Mouse (Mus musculus) stomach, embryonic 16.5 days (tissue): ENCODE results near the gene Pum1. TPM values are rescaled to one million over a fixed set of nuclear protein-coding genes. Genes with fewer than 3 reads are reported as not detected.
"Not testable (repeated sequence)": the region's sequence is repeated elsewhere in the genome, so short reads cannot be mapped to it uniquely, and the experiment has no call there.

Experiments
- ATAC-seq: fragments of 200-750 bp; cut with Nextera tagmentation; 2 replicates; pipeline ENCODE4 v1.8.0; 2017; ENCODE audit warnings: moderate number of reproducible peaks, moderate TSS enrichment; ENCODE audit not compliant: insufficient read depth, low FRiP score
- H3K27ac ChIP-seq: fragments of 300-500 bp; sonication (generic); 2 replicates; pipeline ENCODE4 v1.5.1; 2014; ENCODE audit warnings: low read length
- H3K27me3 ChIP-seq: fragments of 300-500 bp; sonication (generic); 2 replicates; pipeline ENCODE4 v1.6.1; 2014; ENCODE audit warnings: low read length, control low read depth, mixed read lengths; ENCODE audit not compliant: control insufficient read depth, insufficient read depth
- H3K36me3 ChIP-seq: fragments of 300-500 bp; sonication (generic); 2 replicates; pipeline ENCODE4 v1.6.1; 2014; ENCODE audit warnings: low read length; ENCODE audit not compliant: control insufficient read depth, insufficient read depth
- H3K4me1 ChIP-seq: fragments of 300-500 bp; sonication (generic); 2 replicates; pipeline ENCODE4 v1.6.1; 2014; ENCODE audit warnings: low read length, control low read depth, mixed read lengths; ENCODE audit not compliant: control insufficient read depth, insufficient read depth
- H3K4me2 ChIP-seq: fragments of 300-500 bp; sonication (generic); 2 replicates; pipeline ENCODE4 v1.6.1; 2014; ENCODE audit warnings: low read depth, low read length, mixed read lengths
- H3K4me3 ChIP-seq: fragments of 300-500 bp; sonication (generic); replicated peaks from 2 replicates; pipeline ENCODE4 v1.5.1; 2014; ENCODE audit warnings: mild to moderate bottlenecking, low read length
- H3K9ac ChIP-seq: fragments of 300-500 bp; sonication (generic); 2 replicates; pipeline ENCODE4 v1.6.1; 2014; ENCODE audit warnings: low read length
- H3K9me3 ChIP-seq: fragments of 300-500 bp; sonication (generic); replicated peaks from 2 replicates; pipeline ENCODE4 v1.6.1; 2016; ENCODE audit warnings: low read length, control low read depth; ENCODE audit not compliant: control insufficient read depth
- WGBS: fragments of 180-500 bp; shearing (Covaris S2); extraction: QIAGEN DNeasy Blood & Tissue Kit; methylation state at CpG from one replicate; pipeline ENCODE4 v1.1.7; 2014; 5-methylcytosine and 5-hydroxymethylcytosine counted together
- polyA plus RNA-seq: library from polyadenylated mRNA; unstranded; fragments of >200 nt; fragmentation: Nextera tagmentation; extraction: Ambion mirVana; gene quantifications from 2 replicates; pipeline ENCODE4 v1.2.1, GENCODE M21; 2015

Gene Pum1
- polyA plus RNA-seq, 1 experiment from 2014 or later, result 73.3 TPM

DNA sequence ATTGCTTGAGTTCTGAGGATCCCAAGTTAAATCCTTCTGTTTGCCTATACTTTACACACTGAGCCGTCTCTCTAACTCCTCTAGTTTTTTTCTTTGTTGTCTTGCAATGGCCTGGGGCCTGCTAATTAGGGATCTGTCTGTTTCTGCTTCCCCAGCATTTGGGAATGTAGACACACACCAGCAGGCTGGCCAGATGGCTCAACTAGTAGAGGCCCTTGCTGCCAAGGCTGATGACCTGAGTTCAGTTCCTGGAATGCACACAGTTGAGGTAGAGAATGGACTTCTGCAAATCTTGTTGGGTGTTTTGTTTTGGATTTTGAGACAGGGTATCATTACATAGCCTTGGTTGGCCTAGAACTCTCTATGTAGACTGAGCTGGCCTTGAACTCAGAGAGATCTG lies 17.7 kb upstream of the Pum1 start:
- ATAC-seq, result no peak
- Histone ChIP-seq H3K4me3 (no peak overlapping the region), H3K4me2 (no peak overlapping the region), H3K36me3 (no peaks in the 10 kb centered on the region), H3K9ac (no peak overlapping the region), H3K27ac (no peak overlapping the region), H3K4me1 (no peaks in the 10 kb centered on the region), H3K9me3 (no peaks in the 10 kb centered on the region), H3K27me3 (no peaks in the 10 kb centered on the region)
- 71% methylated on average over 1 of the region's 1 CpGs for WGBS

DNA sequence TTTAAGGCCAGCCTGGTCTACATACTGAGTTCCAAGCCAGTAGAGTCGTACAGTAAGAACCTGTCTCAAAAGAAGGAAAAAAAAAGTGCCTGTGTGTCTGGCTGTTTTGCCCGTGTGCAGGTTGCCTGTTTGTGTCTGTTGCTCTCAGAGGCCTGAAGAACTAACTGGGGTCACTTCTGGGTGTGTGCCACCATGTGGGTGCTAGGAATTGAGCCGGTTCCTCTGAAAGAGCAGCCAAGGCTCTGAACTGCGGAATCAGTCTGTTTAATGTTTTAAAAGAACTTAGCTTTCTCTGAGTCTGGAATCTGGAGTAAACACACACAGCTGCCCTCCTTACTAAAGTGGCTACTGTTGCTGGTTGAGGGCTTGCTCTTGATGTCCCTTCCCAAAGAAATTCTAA lies 11.8 kb upstream of the Pum1 start:
- H3K9ac ChIP-seq, result no peak overlapping the region
- no peak for ATAC-seq
- 55% methylated on average over 4 of the region's 4 CpGs for WGBS

DNA sequence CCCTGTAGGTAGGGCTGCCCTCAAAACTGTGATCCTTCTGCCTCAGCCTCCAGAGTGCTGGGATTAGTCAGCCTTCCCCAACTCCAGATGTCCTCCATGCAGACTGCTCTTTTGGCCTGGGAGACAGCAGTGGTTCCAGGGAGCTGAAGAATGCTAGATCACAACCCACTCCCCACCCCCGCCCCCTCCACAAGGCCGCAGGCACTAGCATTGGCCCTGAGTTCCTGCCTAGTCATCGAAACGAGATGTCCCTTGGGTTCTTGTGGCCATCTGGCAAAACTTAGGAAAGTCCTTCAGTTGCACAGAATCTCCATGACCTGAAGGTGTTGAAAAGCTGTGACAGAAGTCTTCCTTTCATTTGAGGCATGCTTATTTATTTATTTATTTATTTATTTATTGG lies 10.6 kb upstream of the Pum1 start:
- H3K9ac ChIP-seq, result no peak overlapping the region
- WGBS, result 68% methylated on average over 4 of the region's 4 CpGs
- H3K9me3 ChIP-seq, result no peaks in the 10 kb centered on the region
- no peak overlapping the region for H3K4me3 ChIP-seq
- no peak overlapping the region for H3K27ac ChIP-seq
- no peaks in the 10 kb centered on the region for H3K27me3 ChIP-seq
- no peaks in the 10 kb centered on the region for H3K36me3 ChIP-seq
- H3K4me2 ChIP-seq, result no peak overlapping the region
- no peaks in the 10 kb centered on the region for H3K4me1 ChIP-seq
- ATAC-seq, result no peak

More for the DNA sequence above, 11.8 kb upstream of the Pum1 start:
- H3K4me1 ChIP-seq, result no peaks in the 10 kb centered on the region
- H3K36me3 ChIP-seq, result no peaks in the 10 kb centered on the region
- no peaks in the 10 kb centered on the region for H3K9me3 ChIP-seq
- H3K27ac ChIP-seq, result no peak overlapping the region
- no peak overlapping the region for H3K4me3 ChIP-seq
- H3K4me2 ChIP-seq, result no peak overlapping the region
- no peaks in the 10 kb centered on the region for H3K27me3 ChIP-seq

DNA sequence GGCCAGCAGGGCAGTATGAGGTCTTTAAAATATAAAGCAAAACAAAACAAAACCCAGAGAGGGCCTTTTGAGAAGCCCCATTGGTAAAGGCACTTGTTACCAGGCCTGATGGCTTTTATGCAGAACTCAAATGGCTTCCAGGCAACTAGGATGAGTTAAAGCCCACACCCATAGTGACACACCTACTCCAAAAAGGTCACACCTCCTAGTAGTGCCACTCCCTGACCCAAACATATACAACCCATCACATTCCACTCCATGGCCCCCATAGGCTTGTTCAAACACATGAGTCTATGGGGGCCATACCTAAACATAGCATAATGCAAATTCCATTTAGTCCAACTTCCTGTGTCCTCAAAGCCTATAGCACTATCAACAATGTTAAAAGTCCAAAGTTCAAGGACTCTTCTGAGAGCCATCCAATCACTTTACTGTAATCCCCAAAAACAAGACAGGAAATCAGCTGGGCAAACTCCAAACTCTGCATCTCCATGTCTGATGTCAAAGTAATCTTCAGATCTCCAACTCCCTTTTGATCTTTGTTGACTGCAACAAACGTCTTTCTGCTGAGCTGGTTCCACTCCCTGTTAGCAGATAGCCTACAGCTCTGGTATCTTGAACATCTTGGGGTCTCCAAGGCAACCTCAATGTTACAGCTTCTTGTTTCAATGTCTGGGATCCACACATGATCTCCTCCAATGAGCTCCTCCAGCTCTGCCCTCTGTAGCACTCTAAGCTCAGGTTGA lies 5.1 kb upstream of the Pum1 start:
- H3K9ac ChIP-seq, result no peak overlapping the region
- H3K4me3 ChIP-seq, result no peak overlapping the region
- H3K36me3 ChIP-seq, result no peaks in the 10 kb centered on the region
- no peak overlapping the region for H3K27ac ChIP-seq
- H3K9me3 ChIP-seq, result no peaks in the 10 kb centered on the region
- no peaks in the 10 kb centered on the region for H3K27me3 ChIP-seq
- WGBS, result 15% methylated on average over 1 of the region's 1 CpGs
- ATAC-seq, result no peak
- no peaks in the 10 kb centered on the region for H3K4me1 ChIP-seq
- H3K4me2 ChIP-seq, result no peak overlapping the region

DNA sequence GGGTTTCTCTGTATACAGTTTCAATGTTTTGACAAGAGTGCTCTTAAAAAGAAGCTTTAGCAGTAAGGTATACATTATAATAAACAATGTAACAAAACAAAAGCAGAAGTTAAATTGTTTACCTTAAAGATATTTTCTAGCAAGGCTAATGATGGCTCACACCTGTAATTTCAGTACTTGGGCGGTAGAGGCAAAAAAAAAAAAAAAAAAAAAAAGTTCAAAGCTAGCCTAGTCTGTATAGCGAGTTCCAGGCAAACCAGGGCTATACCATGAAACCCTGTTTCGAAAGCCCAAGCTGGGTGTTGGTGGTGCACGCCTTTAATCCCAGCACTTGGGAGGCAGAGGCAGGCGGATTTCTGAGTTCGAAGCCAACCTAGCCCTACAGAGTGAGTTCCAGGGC lies 3.7 kb upstream of the Pum1 start:
- Histone ChIP-seq H3K27ac (no peak overlapping the region), H3K4me3 (no peak overlapping the region), H3K4me1 (no peaks in the 10 kb centered on the region), H3K36me3 (no peaks in the 10 kb centered on the region), H3K9ac (no peak overlapping the region), H3K4me2 (no peak overlapping the region), H3K9me3 (no peaks in the 10 kb centered on the region), H3K27me3 (no peaks in the 10 kb centered on the region)
- 80% methylated on average over 6 of the region's 6 CpGs for WGBS
- ATAC-seq, result no peak

DNA sequence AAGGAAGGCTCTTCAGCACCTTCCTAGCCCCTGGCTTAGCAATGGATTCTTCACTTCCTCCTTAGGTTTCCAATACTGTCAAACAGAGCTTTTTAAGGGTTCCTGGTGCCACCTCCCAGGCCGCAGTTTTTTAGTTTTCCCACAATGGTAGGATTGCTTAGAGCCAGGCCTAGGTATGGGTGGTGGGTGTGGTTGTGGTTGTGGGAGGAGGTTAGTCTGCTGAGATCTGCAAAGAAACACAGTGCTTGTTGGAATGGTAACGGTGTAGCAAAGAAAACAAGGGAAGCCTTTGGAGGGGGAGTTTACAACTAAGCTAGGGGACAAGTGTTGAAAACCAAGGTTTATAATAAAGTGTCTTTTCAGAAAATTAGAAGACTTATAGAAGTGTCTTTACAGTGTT lies 3.0 kb upstream of the Pum1 start:
- Histone ChIP-seq H3K36me3 (no peaks in the 10 kb centered on the region), H3K4me1 (0 out of 2 replicates have a peak, but pooled peaks cover under 1% of the 10 kb centered on the region), H3K27ac (no peak overlapping the region), H3K27me3 (no peaks in the 10 kb centered on the region), H3K9ac (no peak overlapping the region), H3K9me3 (no peaks in the 10 kb centered on the region), H3K4me3 (no peak overlapping the region), H3K4me2 (no peak overlapping the region)
- no peak for ATAC-seq
- WGBS, result 71% methylated on average over 2 of the region's 2 CpGs

DNA sequence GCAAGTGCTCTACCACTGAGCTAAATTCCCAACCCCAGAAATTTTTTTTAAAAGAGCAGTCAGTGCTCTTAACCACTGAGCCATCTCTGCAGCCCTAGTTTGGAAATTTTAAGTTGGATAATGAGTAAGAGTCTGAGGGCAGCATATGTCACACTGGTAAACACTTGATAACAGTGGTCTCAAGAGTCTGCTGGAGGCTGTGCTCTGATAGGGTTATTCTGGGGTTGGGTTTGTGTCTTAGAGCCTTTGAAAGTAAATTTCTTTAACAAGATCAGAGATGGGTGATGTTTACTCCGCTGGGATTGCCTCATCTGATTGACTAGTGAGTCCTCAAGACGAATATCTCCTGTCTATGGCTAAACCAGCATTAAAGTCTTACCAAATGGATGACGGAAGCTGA lies 2.0 kb upstream of the Pum1 start:
- ATAC-seq, result no peak
- H3K4me3 ChIP-seq, result no peak overlapping the region
- no peaks in the 10 kb centered on the region for H3K36me3 ChIP-seq
- peaks cover 9% of the 10 kb centered on the region for H3K4me1 ChIP-seq
- no peak overlapping the region for H3K27ac ChIP-seq
- no peak overlapping the region for H3K4me2 ChIP-seq
- H3K9me3 ChIP-seq, result no peaks in the 10 kb centered on the region
- 91% methylated on average over 3 of the region's 3 CpGs for WGBS
- no peaks in the 10 kb centered on the region for H3K27me3 ChIP-seq
- H3K9ac ChIP-seq, result no peak overlapping the region

DNA sequence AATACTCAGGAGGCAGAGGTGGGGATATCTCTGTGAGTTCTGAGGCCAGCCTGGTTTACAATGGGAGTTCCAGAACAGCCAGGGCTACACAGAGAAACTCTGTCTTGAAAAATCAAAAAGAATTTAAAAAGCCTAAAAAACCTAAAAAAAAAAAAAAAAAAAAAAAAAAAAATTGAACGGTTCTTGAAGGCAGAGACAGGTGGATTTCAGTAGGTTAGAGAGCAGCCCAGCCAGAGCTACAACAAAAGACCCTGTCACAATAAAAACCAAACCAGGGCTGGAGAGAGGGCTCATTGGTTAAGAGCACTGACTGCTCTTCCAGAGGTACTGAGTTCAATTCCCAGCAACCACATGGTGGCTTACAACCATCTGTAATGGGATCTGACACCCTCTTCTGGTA lies 816 bp upstream of the Pum1 start:
- not testable (repeated sequence) for H3K4me3 ChIP-seq, H3K27me3 ChIP-seq, H3K27ac ChIP-seq

DNA sequence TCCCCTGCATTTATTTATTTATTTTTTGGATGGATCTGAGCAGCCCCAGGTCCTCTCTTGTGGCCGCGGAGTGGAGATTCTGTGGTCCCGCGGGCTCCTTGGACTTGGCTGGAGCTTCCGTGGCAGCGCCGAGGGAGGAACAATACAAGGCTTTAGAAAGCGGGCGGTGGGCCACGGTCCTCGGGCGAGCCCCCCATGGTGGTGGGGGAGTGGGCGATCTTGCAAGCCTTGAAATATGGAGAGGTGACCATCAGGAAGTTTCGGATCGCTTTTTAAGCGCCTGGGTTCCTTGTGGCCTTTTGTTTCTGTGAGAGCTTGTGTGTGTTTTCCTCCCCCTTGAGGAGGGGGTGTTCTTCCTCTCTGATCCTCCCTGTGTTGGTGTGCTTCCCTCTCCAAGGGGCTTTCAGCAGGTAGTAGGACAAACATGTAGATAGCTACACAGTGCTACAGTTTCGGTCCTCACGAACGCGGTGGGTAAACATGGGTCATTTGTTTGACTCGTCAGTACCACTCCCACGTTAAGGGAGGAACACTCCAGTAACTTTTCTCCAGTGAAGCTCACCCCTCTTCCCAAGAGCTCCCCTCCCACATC lies 785 bp downstream of the Pum1 start:
- Histone ChIP-seq H3K4me2 (peak overlapping the region; percentile 77), H3K4me3 (peak overlapping the region; percentile 86), H3K9me3 (no peaks in the 10 kb centered on the region), H3K27me3 (no peaks in the 10 kb centered on the region), H3K27ac (peak overlapping the region; percentile 96), H3K9ac (peak overlapping the region; percentile 96), H3K36me3 (no peaks in the 10 kb centered on the region), H3K4me1 (peaks cover 24% of the 10 kb centered on the region)
- peak; percentile 36; the same call in 1 of the 2 replicates for ATAC-seq
- under 1% methylated on average over 22 of the region's 22 CpGs for WGBS

More for the DNA sequence above, 816 bp upstream of the Pum1 start:
- H3K9me3 ChIP-seq, H3K4me2 ChIP-seq, H3K9ac ChIP-seq, ATAC-seq, H3K36me3 ChIP-seq: not testable (repeated sequence)
- H3K4me1 ChIP-seq, result peaks cover 11% of the 10 kb centered on the region
- WGBS, result 100% methylated on average over 1 of the region's 1 CpGs
